Mouse (Mus musculus): ENCODE data around the gene Ddx47.

GRCm38 (mm10) chr6:134994031-134994651 is 17.3 kb upstream of the Ddx47 start:
- TF ChIP-seq POLR2A (IDR thresholded peaks at IDR 0.05; ENCODE audit: low read depth, low read length) (no peak), CTCF (IDR thresholded peaks at IDR 0.05; ENCODE audit: borderline replicate concordance, insufficient read depth, low read length) (no peak)

Data from embryonic fibroblast, embryonic 13.5 days (primary cell).